Mouse (Mus musculus): ENCODE data around the gene Tfam. TPM values are rescaled to one million over a fixed set of nuclear protein-coding genes. Genes with fewer than 3 reads are reported as not detected.

Tfam gene
- polyA plus RNA-seq, 2 experiments from 2014 or later: 78.5 to 88.7 TPM

Other genes starting within 250 kb of the Tfam start
- under 1 TPM in 1 of 2 experiments, not detected in 1; 0.17 TPM for gene Bicc1, start 78.6 kb downstream of the Tfam start, polyA plus RNA-seq (2017; shearing (Covaris generic))
- 10 to 100 TPM; 17.8 to 19.7 TPM for gene Ube2d1, start 47.0 kb upstream of the Tfam start, polyA plus RNA-seq (2017; shearing (Covaris generic))
- gene Cisd1, start 106.7 kb upstream of the Tfam start, polyA plus RNA-seq (2017; shearing (Covaris generic)): 10 to 100 TPM; 34.7 to 43.2 TPM
- gene Ipmk, start 109.5 kb upstream of the Tfam start, polyA plus RNA-seq (2017; shearing (Covaris generic)): 1 to 10 TPM; 2.8 to 3.1 TPM